Mouse (Mus musculus): ENCODE results near the gene Fem1a. TPM values are rescaled to one million over a fixed set of nuclear protein-coding genes. Genes with fewer than 3 reads are reported as not detected.
A peak's percentile ranks its signal among the peaks of the same experiment; 100 is the strongest.

Gene Fem1a
- 6.9 and 10.8 TPM in 2 replicates for polyA plus RNA-seq (2011; ENCODE audit: insufficient read depth, insufficient read length, low replicate concordance, missing spikeins)

DNA sequence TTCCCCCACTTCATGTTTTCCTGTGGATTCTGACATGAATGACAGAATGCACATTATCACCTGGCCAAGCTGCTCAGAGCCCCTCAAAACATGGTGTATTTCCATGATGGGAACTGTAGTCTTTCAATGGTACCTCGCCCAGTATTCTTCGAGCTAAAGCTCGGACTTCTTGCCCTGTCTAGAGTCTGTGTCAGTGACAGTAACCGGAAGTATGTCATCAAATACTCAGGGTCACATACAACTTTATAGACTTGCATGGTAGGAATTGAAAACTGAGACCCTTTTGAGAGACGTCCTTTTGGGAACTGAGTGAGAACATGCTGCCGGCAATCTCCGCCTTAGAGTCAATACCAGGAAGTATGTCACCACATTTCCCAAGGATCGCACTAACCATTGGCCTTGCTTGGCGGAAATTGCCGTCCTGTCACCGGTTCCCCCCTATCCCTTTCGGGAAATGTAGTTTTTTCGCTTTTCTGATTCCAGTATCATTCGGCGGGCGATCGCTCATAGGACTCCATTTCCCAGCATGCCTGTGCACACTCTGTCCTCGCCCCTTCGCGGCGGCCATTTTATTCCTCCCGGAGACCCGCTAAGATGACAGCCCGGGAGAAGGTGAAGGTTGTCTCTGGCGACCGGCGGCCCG lies at the start of gene Fem1a:
Gene Fem1a (plus strand): TSS at position 572 of the 643 bp plus-strand sequence.
- TF ChIP-seq POLR2A (IDR thresholded peaks at IDR 0.05; ENCODE audit: borderline replicate concordance, control insufficient read depth, low read depth, low read length) (no peak; the same call in 1 of the 2 replicates), CTCF (IDR thresholded peaks at IDR 0.05; ENCODE audit: control insufficient read depth, insufficient read depth, low read length) (no peak)
- Histone ChIP-seq H3K4me1 (ENCODE audit: control insufficient read depth, insufficient read depth, low read length) (no peaks in the 10 kb centered on the region; the same call in 1 of the 2 replicates), H3K4me3 (replicated peaks; ENCODE audit: control insufficient read depth, low read depth, low read length) (peak within 1 kb of the TSS; percentile 85), H3K27ac (ENCODE audit: control insufficient read depth, insufficient read depth, low read depth, low read length, poor library complexity) (peak within 1 kb of the TSS; percentile 83)
- 0% methylated on average over 28 of the region's 28 CpGs for WGBS

DNA sequence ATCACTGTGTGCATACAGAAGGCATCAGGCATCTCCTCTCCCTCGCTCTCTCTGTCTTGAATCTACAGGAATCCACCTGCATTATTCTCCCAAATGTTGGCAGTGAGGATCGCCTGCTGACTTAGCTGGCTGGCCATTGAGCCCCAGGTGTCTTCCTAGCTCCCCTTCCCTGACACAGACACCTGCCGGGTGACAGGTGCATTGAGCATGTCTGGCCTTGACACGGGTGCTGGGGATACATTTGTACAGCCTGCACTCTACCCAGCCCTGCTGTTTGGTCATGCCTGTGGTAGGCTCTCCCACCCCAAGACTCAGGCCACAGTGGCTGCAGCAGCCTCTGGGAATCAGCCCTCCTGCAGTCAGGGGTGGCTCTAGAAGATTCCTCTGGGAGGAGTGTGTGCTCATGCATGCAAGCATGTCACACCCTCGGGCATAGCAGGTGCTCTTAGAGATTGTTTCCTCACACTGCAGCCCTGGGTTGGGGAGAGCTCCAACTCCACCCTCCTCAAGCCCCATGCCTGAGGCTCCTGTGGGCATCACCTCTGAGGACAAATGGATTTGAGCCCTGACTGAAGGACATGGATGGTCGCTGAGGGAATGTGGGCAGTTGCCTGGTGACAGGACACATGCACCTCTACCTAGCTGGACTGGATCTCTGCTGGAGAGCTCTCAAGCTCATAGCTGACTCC lies 49.5 kb upstream of the Fem1a start:
- TF ChIP-seq CTCF (IDR thresholded peaks at IDR 0.05; ENCODE audit: control insufficient read depth, insufficient read depth, low read length) (no peak), POLR2A (IDR thresholded peaks at IDR 0.05; ENCODE audit: borderline replicate concordance, control insufficient read depth, low read depth, low read length) (no peak)
- WGBS, result 81% methylated on average over 6 of the region's 6 CpGs
- Histone ChIP-seq H3K4me1 (ENCODE audit: control insufficient read depth, insufficient read depth, low read length) (no peaks in the 10 kb centered on the region; the same call in 1 of the 2 replicates), H3K4me3 (replicated peaks; ENCODE audit: control insufficient read depth, low read depth, low read length) (no peak overlapping the region), H3K27ac (ENCODE audit: control insufficient read depth, insufficient read depth, low read depth, low read length, poor library complexity) (no peak overlapping the region)

DNA sequence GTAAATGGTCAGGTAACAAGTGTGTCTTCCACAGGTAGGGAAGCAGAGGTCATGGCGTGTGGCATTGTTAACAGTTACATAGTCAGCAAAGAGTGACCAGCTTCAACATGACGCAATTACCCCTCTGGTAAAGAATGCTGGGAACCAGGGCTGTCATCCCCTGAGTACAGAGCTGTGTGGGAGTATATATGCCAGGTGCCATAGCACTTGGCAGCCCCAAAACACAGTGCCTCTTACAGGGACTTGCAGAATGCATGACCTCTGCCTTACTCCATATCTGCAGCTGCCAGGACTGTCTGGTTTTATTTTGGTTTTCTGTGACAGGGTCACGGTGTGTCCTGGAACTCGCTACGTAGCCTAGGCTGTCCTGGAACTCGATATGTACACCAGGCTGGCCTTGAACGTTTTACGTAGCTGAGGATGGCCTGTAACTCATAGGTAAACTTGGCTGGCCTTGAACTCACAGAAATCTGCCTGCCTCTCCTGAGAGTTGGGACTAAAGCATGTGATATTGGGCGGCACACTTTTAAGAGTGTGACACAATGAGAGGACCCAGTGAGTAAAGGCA lies 48.6 kb upstream of the Fem1a start:
- no peak overlapping the region for H3K27ac ChIP-seq (ENCODE audit: control insufficient read depth, insufficient read depth, low read depth, low read length, poor library complexity)
- 89% methylated on average over 9 of the region's 9 CpGs for WGBS
- H3K4me3 ChIP-seq (replicated peaks; ENCODE audit: control insufficient read depth, low read depth, low read length), result no peak overlapping the region
- TF ChIP-seq CTCF (IDR thresholded peaks at IDR 0.05; ENCODE audit: control insufficient read depth, insufficient read depth, low read length), result no peak
- no peak for TF ChIP-seq POLR2A (IDR thresholded peaks at IDR 0.05; ENCODE audit: borderline replicate concordance, control insufficient read depth, low read depth, low read length)
- no peaks in the 10 kb centered on the region; the same call in 1 of the 2 replicates for H3K4me1 ChIP-seq (ENCODE audit: control insufficient read depth, insufficient read depth, low read length)

DNA sequence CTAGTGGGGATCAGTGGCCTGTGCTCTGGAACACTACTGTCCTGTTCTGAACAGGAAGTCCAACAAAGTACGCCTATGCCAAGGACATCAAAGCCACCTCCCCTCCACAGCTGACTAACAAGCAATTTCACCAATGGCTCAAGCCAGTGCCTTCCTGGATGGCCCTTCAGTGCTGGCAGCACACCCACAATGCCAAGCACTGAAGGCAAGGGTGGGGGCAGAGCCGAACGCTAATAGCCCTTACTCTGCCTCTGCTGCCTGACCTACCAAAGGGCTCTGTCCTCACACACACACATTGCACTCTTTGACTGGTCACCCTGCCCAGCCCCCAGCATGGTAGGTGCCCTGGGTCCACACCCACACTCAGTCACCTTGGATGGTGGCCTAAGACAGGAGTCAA lies 47.8 kb upstream of the Fem1a start:
- H3K4me1 ChIP-seq (ENCODE audit: control insufficient read depth, insufficient read depth, low read length), result no peaks in the 10 kb centered on the region; the same call in 1 of the 2 replicates
- TF ChIP-seq POLR2A (IDR thresholded peaks at IDR 0.05; ENCODE audit: borderline replicate concordance, control insufficient read depth, low read depth, low read length) (no peak), CTCF (IDR thresholded peaks at IDR 0.05; ENCODE audit: control insufficient read depth, insufficient read depth, low read length) (no peak)
- no peak overlapping the region for H3K4me3 ChIP-seq (replicated peaks; ENCODE audit: control insufficient read depth, low read depth, low read length)
- no peak overlapping the region for H3K27ac ChIP-seq (ENCODE audit: control insufficient read depth, insufficient read depth, low read depth, low read length, poor library complexity)
- WGBS, result 93% methylated on average over 3 of the region's 3 CpGs

DNA sequence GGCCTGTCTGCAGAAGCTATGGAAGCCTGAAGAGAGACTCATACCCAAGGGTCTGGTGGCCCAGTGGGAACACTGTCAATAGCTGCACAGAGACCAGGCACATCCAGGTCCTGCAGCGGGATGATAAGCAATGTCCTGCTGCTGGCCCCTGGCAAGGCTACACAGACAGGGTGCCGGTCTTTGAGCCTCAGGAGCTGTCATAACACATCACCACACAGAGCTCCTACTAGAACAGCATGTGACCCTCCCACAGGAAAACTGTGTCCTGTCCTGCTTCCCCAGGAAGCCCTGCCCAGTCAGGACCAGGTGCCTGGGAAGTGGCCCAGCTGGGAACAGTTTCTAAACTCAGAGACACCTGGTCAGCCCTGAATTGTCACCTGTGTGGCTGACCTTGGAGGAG lies 45.5 kb upstream of the Fem1a start:
- 84% methylated on average over 2 of the region's 2 CpGs for WGBS
- Histone ChIP-seq H3K27ac (ENCODE audit: control insufficient read depth, insufficient read depth, low read depth, low read length, poor library complexity) (no peak overlapping the region), H3K4me1 (ENCODE audit: control insufficient read depth, insufficient read depth, low read length) (no peaks in the 10 kb centered on the region; the same call in 1 of the 2 replicates), H3K4me3 (replicated peaks; ENCODE audit: control insufficient read depth, low read depth, low read length) (no peak overlapping the region)
- no peak for TF ChIP-seq POLR2A (IDR thresholded peaks at IDR 0.05; ENCODE audit: borderline replicate concordance, control insufficient read depth, low read depth, low read length)
- no peak for TF ChIP-seq CTCF (IDR thresholded peaks at IDR 0.05; ENCODE audit: control insufficient read depth, insufficient read depth, low read length)

DNA sequence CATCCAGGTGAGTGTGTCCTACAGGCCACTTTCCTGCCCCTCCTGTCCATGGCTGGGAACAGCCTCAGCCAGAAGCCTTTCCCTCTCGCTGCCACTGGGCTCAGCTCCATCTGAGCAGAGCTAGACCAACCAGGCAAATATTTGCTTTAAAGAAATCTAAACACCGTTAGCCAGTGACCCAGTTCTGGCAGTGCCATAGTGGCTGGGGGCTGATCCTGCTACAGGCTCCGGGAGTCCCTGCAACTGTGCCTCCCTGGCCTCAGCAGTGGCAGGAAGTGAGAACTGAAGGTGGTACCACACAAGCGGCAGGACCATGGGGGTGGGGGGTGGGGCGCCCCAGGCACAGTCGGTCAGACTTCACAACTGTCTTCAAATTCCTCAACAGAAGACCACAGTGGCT lies 43.9 kb upstream of the Fem1a start:
- WGBS, result 14% methylated on average over 6 of the region's 6 CpGs
- Histone ChIP-seq H3K4me1 (ENCODE audit: control insufficient read depth, insufficient read depth, low read length) (no peaks in the 10 kb centered on the region; the same call in 1 of the 2 replicates), H3K4me3 (replicated peaks; ENCODE audit: control insufficient read depth, low read depth, low read length) (no peak overlapping the region), H3K27ac (ENCODE audit: control insufficient read depth, insufficient read depth, low read depth, low read length, poor library complexity) (no peak overlapping the region)
- TF ChIP-seq CTCF (IDR thresholded peaks at IDR 0.05; ENCODE audit: control insufficient read depth, insufficient read depth, low read length), result no peak
- TF ChIP-seq POLR2A (IDR thresholded peaks at IDR 0.05; ENCODE audit: borderline replicate concordance, control insufficient read depth, low read depth, low read length), result no peak

DNA sequence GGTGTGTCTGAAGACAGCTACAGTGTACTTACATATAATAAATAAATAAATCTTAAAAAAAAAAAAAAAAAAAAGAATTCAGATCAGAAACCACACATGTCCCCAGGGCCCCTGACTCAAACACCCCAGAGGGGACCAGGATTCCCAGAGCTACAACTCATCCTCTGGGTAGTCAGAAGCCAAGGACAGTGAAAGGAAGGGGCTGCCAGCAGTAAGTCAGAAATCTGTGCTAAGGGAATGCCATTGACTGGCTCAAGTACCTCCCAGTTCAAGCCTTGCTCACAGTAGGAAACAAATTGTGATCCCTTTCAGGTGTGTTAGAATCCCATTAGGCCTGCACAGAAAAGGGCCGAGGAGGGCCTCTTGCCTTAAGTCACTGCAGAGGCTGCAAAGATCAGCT lies 42.4 kb upstream of the Fem1a start:
- WGBS, result 77% methylated on average over 1 of the region's 1 CpGs
- TF ChIP-seq CTCF (IDR thresholded peaks at IDR 0.05; ENCODE audit: control insufficient read depth, insufficient read depth, low read length) (no peak), POLR2A (IDR thresholded peaks at IDR 0.05; ENCODE audit: borderline replicate concordance, control insufficient read depth, low read depth, low read length) (no peak)
- no peak overlapping the region for H3K27ac ChIP-seq (ENCODE audit: control insufficient read depth, insufficient read depth, low read depth, low read length, poor library complexity)
- no peak overlapping the region for H3K4me3 ChIP-seq (replicated peaks; ENCODE audit: control insufficient read depth, low read depth, low read length)
- H3K4me1 ChIP-seq (ENCODE audit: control insufficient read depth, insufficient read depth, low read length), result peaks cover 2% of the 10 kb centered on the region; the same call in 1 of the 2 replicates

DNA sequence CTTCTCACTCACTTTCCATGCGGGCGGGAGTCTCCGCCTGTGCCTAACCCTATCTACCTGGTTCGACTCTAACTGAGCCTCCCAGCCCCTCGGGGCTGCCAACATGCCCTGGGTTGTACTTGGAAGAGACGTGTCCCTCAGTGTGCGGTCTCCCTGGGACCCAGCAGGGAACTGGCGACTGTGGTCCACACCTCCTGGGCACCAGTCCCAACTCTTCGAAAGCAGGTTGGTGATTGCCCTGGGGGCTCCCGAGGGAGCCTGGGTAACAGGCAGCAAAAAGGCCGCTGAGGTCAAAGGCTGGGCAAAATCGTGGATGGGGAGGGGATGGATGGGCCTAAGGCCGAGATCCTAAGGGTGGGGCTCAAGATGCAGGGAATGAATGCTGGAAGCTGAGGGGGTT lies 38.9 kb upstream of the Fem1a start:
- WGBS, result 75% methylated on average over 13 of the region's 13 CpGs
- Histone ChIP-seq H3K4me1 (ENCODE audit: control insufficient read depth, insufficient read depth, low read length) (peaks cover 2% of the 10 kb centered on the region; the same call in 1 of the 2 replicates), H3K27ac (ENCODE audit: control insufficient read depth, insufficient read depth, low read depth, low read length, poor library complexity) (no peak overlapping the region)

More for the DNA sequence above, 38.9 kb upstream of the Fem1a start:
- H3K4me3 ChIP-seq (replicated peaks; ENCODE audit: control insufficient read depth, low read depth, low read length), result peak overlapping the region; percentile 80
- TF ChIP-seq POLR2A (IDR thresholded peaks at IDR 0.05; ENCODE audit: borderline replicate concordance, control insufficient read depth, low read depth, low read length) (no peak), CTCF (IDR thresholded peaks at IDR 0.05; ENCODE audit: control insufficient read depth, insufficient read depth, low read length) (no peak)
